Mouse (Mus musculus) testis, postnatal 14 days (tissue): Measurements from ENCODE around the gene Zik1.

Experiments used
- DNase-seq: peaks from one replicate; pipeline ENCODE4 v3.0.0; 2021; ENCODE audit warnings: low spot score

The Zik1 gene

DNA sequence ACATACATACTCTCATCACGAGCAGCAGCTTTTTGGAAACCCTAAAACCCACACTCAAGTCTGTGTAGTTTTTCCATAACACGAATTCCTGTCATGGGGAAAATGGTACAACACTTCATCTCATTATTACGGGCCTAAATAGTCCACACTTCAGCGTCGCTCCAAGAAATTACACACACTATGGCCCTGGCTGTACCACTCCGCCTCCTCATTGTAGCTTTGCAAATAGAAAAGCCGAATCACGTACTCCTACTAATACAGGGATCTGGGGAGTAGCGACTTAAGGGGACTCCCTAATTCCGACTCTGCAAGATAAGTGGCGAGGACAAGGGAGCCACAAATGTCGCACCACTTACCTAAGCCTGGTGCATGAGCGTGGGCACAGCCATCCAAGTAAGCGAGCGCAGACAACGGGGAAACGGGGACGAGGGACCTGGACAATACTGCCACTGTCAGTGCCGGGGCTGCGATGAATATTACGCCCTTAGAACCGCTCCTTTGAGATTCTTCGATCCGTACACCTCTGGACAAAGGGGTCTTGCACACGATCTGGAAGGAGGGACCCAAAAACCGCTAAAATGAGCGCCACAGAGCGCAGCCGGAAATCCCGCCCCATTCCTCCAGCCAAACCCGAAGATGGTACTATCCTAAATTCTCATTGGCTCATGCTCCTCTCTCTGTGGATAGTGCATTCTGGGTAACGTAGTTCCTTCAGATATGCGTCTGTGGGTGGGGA, at the start of gene Zik1:
Gene Zik1, minus strand, starts transcription at position 609 of the 736 bp plus-strand sequence.
- DNase-seq = peak; percentile 46

DNA sequence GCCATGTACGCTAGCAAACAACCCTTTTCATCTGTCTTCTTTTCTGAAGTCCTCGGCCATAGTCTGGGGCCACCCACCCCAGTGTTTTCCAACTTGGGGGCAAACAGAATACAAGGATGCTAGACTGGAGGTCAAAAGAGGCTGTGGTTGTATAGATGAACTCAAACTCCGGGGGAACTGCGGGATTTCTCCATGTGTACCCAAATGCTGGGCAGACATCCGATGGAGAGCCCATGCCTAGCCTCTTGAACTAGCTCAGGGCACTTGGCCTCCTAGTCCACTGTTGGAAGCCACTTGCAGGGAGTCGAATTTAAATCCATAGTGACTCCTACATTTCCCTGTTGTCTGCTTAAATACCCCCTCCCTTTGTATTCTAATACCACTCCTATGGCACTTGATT, 384 bp upstream of the Zik1 start:
- no peak for DNase-seq

DNA sequence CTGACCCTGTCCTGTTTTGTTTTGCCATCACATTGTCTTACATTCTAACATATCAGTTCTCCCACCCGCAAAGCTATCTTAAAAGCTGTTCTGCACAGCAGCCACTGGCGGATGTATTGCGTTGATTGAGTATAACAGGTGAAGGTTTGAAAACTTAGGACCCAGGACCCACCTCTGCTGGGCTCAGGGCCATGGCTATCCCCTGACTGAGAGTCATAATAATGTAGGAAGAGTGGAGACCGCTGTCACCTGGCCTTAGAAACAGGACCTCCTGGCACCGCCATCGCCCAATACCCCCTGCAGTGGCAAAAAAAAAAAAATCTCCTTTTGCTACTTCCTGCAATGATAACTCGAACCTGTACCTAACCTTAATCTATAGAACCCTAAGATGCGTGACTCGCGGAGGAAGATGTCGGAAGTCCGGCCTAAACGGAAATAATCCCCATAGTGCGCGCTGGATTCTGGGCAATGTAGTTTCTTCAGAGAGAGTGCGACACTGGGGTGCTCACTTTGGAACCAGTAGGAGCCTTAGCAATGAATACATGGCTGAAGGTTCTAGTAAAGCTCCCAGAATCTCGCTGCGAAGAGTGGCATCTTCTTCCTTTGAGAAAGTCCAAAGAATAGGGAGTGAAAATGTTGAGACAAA, 14.5 kb downstream of the Zik1 start:
- peak; percentile 15 for DNase-seq

DNA sequence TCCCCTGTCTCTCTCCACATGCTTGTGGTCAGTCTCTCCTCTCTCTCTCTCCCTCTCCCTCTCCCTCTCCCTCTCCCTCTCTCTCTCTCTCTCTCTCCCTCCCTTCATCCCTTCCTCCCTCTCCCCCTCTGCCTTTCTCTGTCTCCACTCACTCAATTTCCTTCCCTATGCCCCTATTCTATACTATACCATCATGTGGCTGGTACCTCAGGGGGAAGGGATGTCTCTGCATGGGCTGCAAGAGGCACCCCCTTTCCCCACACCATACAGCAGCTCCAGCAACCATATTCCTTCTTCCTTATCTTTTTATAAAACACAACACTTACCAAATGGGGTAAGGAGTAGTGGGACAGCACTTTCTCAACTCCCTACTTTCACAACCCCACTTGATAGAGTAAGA, 15.4 kb downstream of the Zik1 start:
- no peak for DNase-seq

DNA sequence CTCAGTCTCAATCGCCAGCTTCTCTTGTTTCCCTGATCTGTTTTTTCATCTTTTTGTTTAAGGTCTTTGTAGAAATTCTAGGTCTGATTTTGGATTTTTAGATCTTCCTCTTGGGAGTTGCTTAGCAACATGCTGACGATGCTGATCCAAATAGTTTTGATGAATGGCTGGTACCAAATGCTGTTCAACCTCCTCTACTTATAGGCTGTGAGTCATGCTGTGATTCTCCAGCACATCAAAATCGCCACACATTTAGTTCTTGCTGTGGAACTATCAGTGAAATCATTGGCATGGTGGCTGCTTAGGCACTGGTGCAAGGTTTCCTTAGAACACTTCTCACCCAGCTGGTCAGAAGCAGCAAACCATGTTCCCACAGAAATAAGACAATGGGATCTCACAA, 37.0 kb downstream of the Zik1 start:
- no peak for DNase-seq

DNA sequence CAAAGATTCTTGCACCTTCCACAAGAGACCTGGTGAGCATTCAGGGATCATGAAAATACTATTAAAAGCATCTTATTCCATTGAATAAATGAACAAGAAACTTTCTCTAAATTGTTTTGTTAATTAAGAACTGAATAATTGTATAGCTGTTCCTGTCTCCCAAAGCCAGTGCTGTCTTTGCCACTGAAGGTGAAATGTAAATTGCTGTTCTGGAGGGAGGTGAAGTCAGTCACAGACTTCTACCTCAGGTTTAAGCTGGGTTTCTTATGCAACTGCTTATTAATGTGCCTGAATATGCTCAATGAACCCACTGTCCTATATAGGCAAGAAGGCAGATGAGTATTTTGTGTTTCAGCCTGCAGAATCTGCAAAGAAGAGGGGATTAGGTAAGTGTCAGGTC, 52.2 kb downstream of the Zik1 start, which contains the start of gene Vmn1r67:
Gene Vmn1r67, plus strand, starts transcription at position 301 of the 400 bp plus-strand sequence.
- DNase-seq = no peak
